Mouse (Mus musculus): ENCODE measurements at regions not wholly inside any gene's neighbourhood (a gene's known extent, or its start where the extent isn't known, plus 50 kb on each side); places are given as distances from the start of the nearest gene placed in this dataset.

GRCm38 (mm10) chr9:78847890-78848563 is 232.7 kb downstream of the Cd109 start:
- TF ChIP-seq CTCF (IDR thresholded peaks at IDR 0.05; ENCODE audit: low read depth, low read length) (no peak), POLR2A (IDR thresholded peaks at IDR 0.05; ENCODE audit: insufficient read depth, low read length) (no peak), EP300 (IDR thresholded peaks at IDR 0.05; ENCODE audit: insufficient read depth, low read depth, low read length) (no peak)

Data from ES-Bruce4 (cell line).